ENCODE assay signal across 8 mouse cellular contexts in the genomic region with DNA sequence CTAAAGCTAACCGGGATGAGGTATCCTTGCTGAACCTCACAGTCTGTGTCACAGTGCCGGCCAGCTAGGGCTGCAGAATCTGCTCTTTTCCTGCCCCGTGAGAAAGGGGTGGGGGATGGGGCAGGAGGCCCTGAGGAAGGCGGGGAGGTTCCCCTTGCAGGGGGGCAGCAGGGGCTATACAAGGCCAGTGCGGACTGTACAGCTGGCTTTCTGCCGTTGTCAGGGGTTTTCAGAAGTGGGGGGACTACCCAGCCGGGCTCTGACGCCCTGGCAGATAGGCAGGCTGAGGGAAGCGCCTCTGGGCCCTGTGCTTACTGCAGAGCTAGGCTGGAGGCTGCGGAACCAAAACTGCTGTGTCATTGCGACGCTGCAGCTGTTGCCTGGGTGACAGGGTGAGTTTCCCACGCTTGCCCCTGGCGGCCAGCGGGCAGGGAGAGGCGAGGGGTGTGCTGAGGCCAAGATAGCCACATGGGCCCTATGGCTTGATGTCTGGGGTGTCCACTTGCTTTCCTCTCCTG.
A peak's percentile ranks its signal among the peaks of the same experiment; 100 is the strongest.
DNase-seq lines count a peak whose midpoint lies in the region; ATAC-seq and TF ChIP-seq lines count a peak whose summit lies in the region.

No protein-coding gene starts in this region.

- peaks cover 8% of the 10 kb centered on the region for H3K27me3 ChIP-seq in heart, embryonic 12.5 days (replicated peaks)
- H3K27me3 ChIP-seq in kidney, postnatal 0 days (ENCODE audit: insufficient read depth, low read length): no peaks in the 10 kb centered on the region
- no peaks in the 10 kb centered on the region for H3K27me3 ChIP-seq in liver, adult 2 months (ENCODE audit: control insufficient read depth, insufficient read depth, low read length)

- peaks cover 45% of the 10 kb centered on the region for H3K36me3 ChIP-seq in heart, embryonic 12.5 days
- peaks cover 18% of the 10 kb centered on the region; the same call in 1 of the 2 replicates for H3K36me3 ChIP-seq in kidney, postnatal 0 days (ENCODE audit: insufficient read depth, low read length)
- peaks cover 40% of the 10 kb centered on the region for H3K36me3 ChIP-seq in liver, adult 2 months (ENCODE audit: control insufficient read depth, insufficient read depth, low read length)

- WGBS in bone marrow, adult 2 months: 2% methylated on average over 16 of the region's 16 CpGs
- WGBS in heart, embryonic 12.5 days: 3% methylated on average over 16 of the region's 16 CpGs
- 10% methylated on average over 16 of the region's 16 CpGs for WGBS in kidney, postnatal 0 days
- 7% methylated on average over 15 of the region's 16 CpGs for WGBS in liver, adult 2 months

- ATAC-seq in erythroid progenitor cell, adult 5-6 weeks (replicated peaks; ENCODE audit: low FRiP score, poor library complexity, severe bottlenecking): peak; percentile 81
- ATAC-seq in heart, embryonic 12.5 days (ENCODE audit: insufficient number of reproducible peaks, low FRiP score): peak; percentile 85
- peak; percentile 51; the same call in 1 of the 2 replicates for ATAC-seq in kidney, postnatal 0 days (replicated peaks; ENCODE audit: low FRiP score, low read depth)

- peak overlapping the region; percentile 39 for H3K4me2 ChIP-seq in heart, embryonic 12.5 days
- H3K4me2 ChIP-seq in kidney, postnatal 0 days (ENCODE audit: low read length): peak overlapping the region; percentile 17

- DNase-seq in 3T3-L1 (ENCODE audit: low read depth, low spot score): peak; percentile 88
- DNase-seq in kidney, postnatal 0 days (ENCODE audit: low spot score): peak; percentile 88
- DNase-seq in liver, adult 2 months (ENCODE audit: extremely low read depth, low read depth, low spot score): peak; percentile 81
- DNase-seq in monocyte, adult 2 months (ENCODE audit: low read depth in 1 of 2, low spot score in 2 of 2): peak; percentile 82 to 87
- peak; percentile 59 to 71 for DNase-seq in spleen, postnatal 14 days (ENCODE audit: low spot score in 2 of 2)

- H3K79me2 ChIP-seq in liver, adult 2 months (ENCODE audit: control insufficient read depth, insufficient read depth, low read length): peaks cover 75% of the 10 kb centered on the region

- peak; percentile 66 for TF ChIP-seq CTCF in bone marrow, adult 2 months (IDR thresholded peaks at IDR 0.05; ENCODE audit: control insufficient read depth, insufficient read depth, low read length)
- TF ChIP-seq CTCF in kidney, postnatal 0 days (IDR thresholded peaks at IDR 0.05; ENCODE audit: low read depth): peak; percentile 52; the same call in 1 of the 2 replicates
- peak; percentile 66 for TF ChIP-seq CTCF in liver, adult 2 months (IDR thresholded peaks at IDR 0.05; ENCODE audit: low read depth, low read length)

- H3K4me1 ChIP-seq in bone marrow, adult 2 months (ENCODE audit: control insufficient read depth, insufficient read depth, low read length): peaks cover 5% of the 10 kb centered on the region
- H3K4me1 ChIP-seq in heart, embryonic 12.5 days (replicated peaks): peaks cover 50% of the 10 kb centered on the region
- H3K4me1 ChIP-seq in kidney, postnatal 0 days (replicated peaks; ENCODE audit: insufficient read depth, low read length): peaks cover 22% of the 10 kb centered on the region
- H3K4me1 ChIP-seq in liver, adult 2 months (ENCODE audit: control insufficient read depth, insufficient read depth, low read length): peaks cover 67% of the 10 kb centered on the region

- peak overlapping the region; percentile 21; the same call in 1 of the 2 replicates for H3K9ac ChIP-seq in heart, embryonic 12.5 days
- no peak overlapping the region for H3K9ac ChIP-seq in kidney, postnatal 0 days (ENCODE audit: low read depth, low read length)
- H3K9ac ChIP-seq in liver, adult 2 months (ENCODE audit: low read depth, low read length): peak overlapping the region; percentile 24

- no peak overlapping the region for H3K27ac ChIP-seq in bone marrow, adult 2 months (ENCODE audit: control insufficient read depth, insufficient read depth, low read depth, low read length, poor library complexity)
- H3K27ac ChIP-seq in heart, embryonic 12.5 days (ENCODE audit: poor library complexity, severe bottlenecking): peak overlapping the region; percentile 46
- peak overlapping the region; percentile 42; the same call in 1 of the 2 replicates for H3K27ac ChIP-seq in kidney, postnatal 0 days
- H3K27ac ChIP-seq in liver, adult 2 months (replicated peaks; ENCODE audit: insufficient read depth, low read depth, low read length): peak overlapping the region; percentile 56

- H3K4me3 ChIP-seq in bone marrow, adult 2 months (replicated peaks; ENCODE audit: control insufficient read depth, low read depth, low read length): no peak overlapping the region
- no peak overlapping the region for H3K4me3 ChIP-seq in heart, embryonic 12.5 days
- H3K4me3 ChIP-seq in kidney, postnatal 0 days (replicated peaks; ENCODE audit: low read depth, low read length): no peak overlapping the region
- no peak overlapping the region for H3K4me3 ChIP-seq in liver, adult 2 months (ENCODE audit: insufficient read depth, low read depth, low read length)

- H3K9me3 ChIP-seq in heart, embryonic 12.5 days (replicated peaks): no peaks in the 10 kb centered on the region
- H3K9me3 ChIP-seq in kidney, postnatal 0 days (replicated peaks; ENCODE audit: low read length): no peaks in the 10 kb centered on the region

- peak; percentile 35; the same call in 1 of the 2 replicates for TF ChIP-seq POLR2A in bone marrow, adult 2 months (IDR thresholded peaks at IDR 0.05; ENCODE audit: borderline replicate concordance, control insufficient read depth, low read depth, low read length)
- no peak for TF ChIP-seq POLR2A in liver, adult 2 months (IDR thresholded peaks at IDR 0.05; ENCODE audit: extremely low read depth, insufficient read depth, low read length)
